In genomic region chr2:147378934-147379333, GRCm38 (mm10) we compare ENCODE assay signal across 9 mouse cellular contexts. TPM values are rescaled to one million over a fixed set of nuclear protein-coding genes. Genes with fewer than 3 reads are reported as not detected.
DNase-seq lines count a peak whose midpoint lies in the region; ATAC-seq and TF ChIP-seq lines count a peak whose summit lies in the region.
"Had no signal": no experiment of that assay in that cellular context is flagged by ENCODE, and none has a peak within 500 bp of the region (broad histone marks: within the 10 kb centered on the region; RNA-seq: fewer than 3 reads in every experiment).

No protein-coding gene starts in this region.

- ATAC-seq in hindbrain, embryonic 14.5 days (ENCODE audit: low FRiP score) = no peak
- no peak for ATAC-seq in hindbrain, embryonic 16.5 days
- peak; percentile 63; the same call in 1 of the 2 replicates for ATAC-seq in neural tube, embryonic 15.5 days (ENCODE audit: low FRiP score)

- no peaks in the 10 kb centered on the region for H3K36me3 ChIP-seq in hindbrain, embryonic 14.5 days (replicated peaks; ENCODE audit: control insufficient read depth, insufficient read depth)
- no peaks in the 10 kb centered on the region for H3K36me3 ChIP-seq in hindbrain, embryonic 16.5 days (ENCODE audit: control insufficient read depth, insufficient read depth, low read length)
- no peaks in the 10 kb centered on the region for H3K36me3 ChIP-seq in E14TG2a.4 (ENCODE audit: insufficient read depth, low read length)
- H3K36me3 ChIP-seq in neural tube, embryonic 15.5 days = no peaks in the 10 kb centered on the region
- H3K36me3 ChIP-seq: heart, embryonic 15.5 days had no signal

- no peaks in the 10 kb centered on the region for H3K9me3 ChIP-seq in hindbrain, embryonic 14.5 days (ENCODE audit: control insufficient read depth, low read length)
- H3K9me3 ChIP-seq in hindbrain, embryonic 16.5 days (ENCODE audit: control insufficient read depth, low read length) = no peaks in the 10 kb centered on the region
- H3K9me3 ChIP-seq in E14TG2a.4 (ENCODE audit: low read length) = no peaks in the 10 kb centered on the region
- H3K9me3 ChIP-seq in neural tube, embryonic 15.5 days (replicated peaks) = no peaks in the 10 kb centered on the region
- H3K9me3 ChIP-seq: heart, embryonic 15.5 days had no signal

- no peaks in the 10 kb centered on the region for H3K4me1 ChIP-seq in hindbrain, embryonic 14.5 days (replicated peaks; ENCODE audit: control insufficient read depth, insufficient read depth, low read length)
- no peaks in the 10 kb centered on the region for H3K4me1 ChIP-seq in hindbrain, embryonic 16.5 days (ENCODE audit: control insufficient read depth, insufficient read depth, low read depth, low read length)
- H3K4me1 ChIP-seq in E14TG2a.4 (replicated peaks; ENCODE audit: low read depth, low read length) = peaks cover under 1% of the 10 kb centered on the region; the same call in 1 of the 2 replicates
- no peaks in the 10 kb centered on the region for H3K4me1 ChIP-seq in neural tube, embryonic 15.5 days
- H3K4me1 ChIP-seq: heart, embryonic 15.5 days had no signal

- WGBS in hindbrain, embryonic 14.5 days = 7% methylated on average over 4 of the region's 4 CpGs
- 14% methylated on average over 4 of the region's 4 CpGs for WGBS in hindbrain, embryonic 16.5 days
- WGBS in neural tube, embryonic 15.5 days = 17% methylated on average over 4 of the region's 4 CpGs

- H3K9ac ChIP-seq in hindbrain, embryonic 14.5 days = no peak overlapping the region
- H3K9ac ChIP-seq in hindbrain, embryonic 16.5 days (ENCODE audit: low read depth, low read length) = no peak overlapping the region
- no peak overlapping the region for H3K9ac ChIP-seq in neural tube, embryonic 15.5 days (replicated peaks)
- H3K9ac ChIP-seq: heart, embryonic 15.5 days had no signal

- peak; percentile 60 for TF ChIP-seq CTCF in E14TG2a.4 (conservative IDR thresholded peaks at IDR 0.05; ENCODE audit: low read length)

- H3K27me3 ChIP-seq in hindbrain, embryonic 14.5 days (ENCODE audit: control insufficient read depth, insufficient read depth, low read length) = peaks cover 52% of the 10 kb centered on the region
- peaks cover 36% of the 10 kb centered on the region for H3K27me3 ChIP-seq in hindbrain, embryonic 16.5 days (replicated peaks; ENCODE audit: control insufficient read depth, insufficient read depth, low read length)
- H3K27me3 ChIP-seq in E14TG2a.4 (ENCODE audit: insufficient read depth, low read length) = peaks cover 36% of the 10 kb centered on the region
- peaks cover 48% of the 10 kb centered on the region for H3K27me3 ChIP-seq in neural tube, embryonic 15.5 days (replicated peaks)

- DNase-seq in hindbrain, embryonic 14.5 days (ENCODE audit: low spot score) = peak; percentile 84
- peak; percentile 61 for DNase-seq in brain, adult 2 months (ENCODE audit: low read depth, low spot score)
- peak; percentile 69 to 76 for DNase-seq in kidney, postnatal 4 days
- DNase-seq in spleen, postnatal 4 days (ENCODE audit: low spot score in 2 of 2) = no peak
- no peak for DNase-seq in urinary bladder, postnatal 36 days (ENCODE audit: low spot score in 2 of 2)

- H3K4me2 ChIP-seq in hindbrain, embryonic 14.5 days (replicated peaks) = no peak overlapping the region
- H3K4me2 ChIP-seq in hindbrain, embryonic 16.5 days (ENCODE audit: low read length) = no peak overlapping the region
- H3K4me2 ChIP-seq in neural tube, embryonic 15.5 days = no peak overlapping the region
- H3K4me2 ChIP-seq: heart, embryonic 15.5 days had no signal

- no peak overlapping the region for H3K27ac ChIP-seq in hindbrain, embryonic 14.5 days
- no peak overlapping the region for H3K27ac ChIP-seq in hindbrain, embryonic 16.5 days (ENCODE audit: low read depth, low read length)
- H3K27ac ChIP-seq in neural tube, embryonic 15.5 days (replicated peaks) = no peak overlapping the region
- H3K27ac ChIP-seq: heart, embryonic 15.5 days had no signal

- H3K4me3 ChIP-seq in hindbrain, embryonic 14.5 days (replicated peaks; ENCODE audit: low read length) = no peak overlapping the region
- no peak overlapping the region for H3K4me3 ChIP-seq in hindbrain, embryonic 16.5 days (ENCODE audit: low read length)
- H3K4me3 ChIP-seq in E14TG2a.4 (replicated peaks; ENCODE audit: low read length) = no peak overlapping the region
- H3K4me3 ChIP-seq in neural tube, embryonic 15.5 days (replicated peaks) = no peak overlapping the region
- H3K4me3 ChIP-seq: heart, embryonic 15.5 days had no signal

RNA-seq across cellular contexts. Expression of gene Pax1, which starts 17.2 kb away (rescaled TPM):
- polyA plus RNA-seq in hindbrain, embryonic 14.5 days (2014; fragmentation: Nextera tagmentation; extraction: Ambion mirVana) = not detected in 2 replicates
- 0.07 TPM in 1 of 2 replicates, not detected in the other for polyA plus RNA-seq in hindbrain, embryonic 16.5 days (2015; fragmentation: Nextera tagmentation; extraction: Ambion mirVana)
- 0.74 and 20.4 TPM in 2 replicates for polyA plus RNA-seq in neural tube, embryonic 15.5 days (2015; fragmentation: Nextera tagmentation; extraction: Ambion mirVana)

Comparison
In these comparisons a context has a peak if more than half of its experiments do, and no peak if none do; other contexts are left out.
1. DNase-seq: peak in hindbrain, embryonic 14.5 days (single experiment), brain, adult 2 months (single experiment) and kidney, postnatal 4 days (2 of 2); none in spleen, postnatal 4 days (0 of 2) and urinary bladder, postnatal 36 days (0 of 2).